Mouse (Mus musculus) heart, postnatal 36 days (tissue): ENCODE data around the gene Trdmt1. TPM values are rescaled to one million over a fixed set of nuclear protein-coding genes. Genes with fewer than 3 reads are reported as not detected.
"Not testable (repeated sequence)": the region's sequence is repeated elsewhere in the genome, so short reads cannot be mapped to it uniquely, and the experiment has no call there.

Source experiments
- DNase-seq, 2 experiments: peaks; one replicate each; pipeline ENCODE4 v3.0.0; 2021 to 2022
- intact Hi-C: fragments of 180-260 bp; cut with DNase I; formaldehyde crosslinking; loops from one replicate; pipeline ENCODE4 v1.15.1; 2025
- total RNA-seq, 2 experiments: library from RNA; stranded (reverse); gene quantifications; 2 replicates each; pipeline ENCODE4 v1.2.3; 2021

The Trdmt1 gene
- total RNA-seq, result 1 to 10 TPM; 6.5 to 8.0 TPM

GRCm38 (mm10) chr2:13544193-13544824 is at the start of gene Trdmt1:
Gene Trdmt1 (minus strand): TSS chr2:13544668.
- intact Hi-C loops, result loop anchor here (1.0 kb wide), 1 partner anchor 31 kb away; no protein-coding TSS in a partner anchor
- peak; percentile 80 to 91 for DNase-seq

GRCm38 (mm10) chr2:13593328-13593727 is 48.9 kb upstream of the Trdmt1 start:
- DNase-seq, result no peak
- intact Hi-C loops, result no loop called here

- DNase-seq, result not testable (repeated sequence)
Measured at GRCm38 (mm10) chr2:13583746-13584145, 39.3 kb upstream of the Trdmt1 start.

GRCm38 (mm10) chr2:13582184-13582583 is 37.7 kb upstream of the Trdmt1 start:
- intact Hi-C loops, result no loop called here
- no peak for DNase-seq

More at GRCm38 (mm10) chr2:13583746-13584145, 39.3 kb upstream of the Trdmt1 start:
- intact Hi-C loops, result not testable (repeated sequence)

- peak; percentile 11 to 20 for DNase-seq
- intact Hi-C loops, result loop anchor here (5.0 kb wide), 2 partner anchors 193 to 288 kb away; no protein-coding TSS in a partner anchor
Measured at GRCm38 (mm10) chr2:13579991-13580390, 35.5 kb upstream of the Trdmt1 start.

- intact Hi-C loops, result loop anchor here (5.0 kb wide), 2 partner anchors 192 to 287 kb away; no protein-coding TSS in a partner anchor
- DNase-seq, result no peak
Measured at GRCm38 (mm10) chr2:13579315-13579714, 34.8 kb upstream of the Trdmt1 start.

GRCm38 (mm10) chr2:13578473-13579152 is 34.1 kb upstream of the Trdmt1 start:
- peak; percentile 29 to 46 for DNase-seq
- intact Hi-C loops, result loop anchor here (5.0 kb wide), 2 partner anchors 191 to 286 kb away; no protein-coding TSS in a partner anchor

- intact Hi-C loops, result loop anchor here (5.0 kb wide), 2 partner anchors 190 to 285 kb away; no protein-coding TSS in a partner anchor
- no peak for DNase-seq
Measured at GRCm38 (mm10) chr2:13577399-13577798, 32.9 kb upstream of the Trdmt1 start.

- intact Hi-C loops, result loop anchor here (1.0 to 5.0 kb wide), 4 partner anchors 32 to 284 kb away; partner anchors contain the start of gene Trdmt1
- DNase-seq, result peak; percentile 17 to 27
Measured at GRCm38 (mm10) chr2:13575926-13576325, 31.5 kb upstream of the Trdmt1 start.

- peak; percentile 81 to 85 for DNase-seq
- intact Hi-C loops, result loop anchor here (1.0 to 5.0 kb wide), 4 partner anchors 31 to 283 kb away; partner anchors contain the start of gene Trdmt1
Measured at GRCm38 (mm10) chr2:13575287-13575801, 30.9 kb upstream of the Trdmt1 start.

- intact Hi-C loops, result loop anchor here (1.0 to 5.0 kb wide), 4 partner anchors 30 to 282 kb away; partner anchors contain the start of gene Trdmt1
Measured at GRCm38 (mm10) chr2:13574801-13575150, 30.3 kb upstream of the Trdmt1 start.

GRCm38 (mm10) chr2:13574066-13574800 is 29.8 kb upstream of the Trdmt1 start:
- peak; percentile 88 to 93 for DNase-seq
- intact Hi-C loops, result loop anchor here (2.0 kb wide), 1 partner anchor 157 kb away; no protein-coding TSS in a partner anchor

More at GRCm38 (mm10) chr2:13574801-13575150, 30.3 kb upstream of the Trdmt1 start:
- peak; percentile 50 to 67 for DNase-seq

- DNase-seq, result peak; percentile 88 to 92
- intact Hi-C loops, result loop anchor here (2.0 kb wide), 2 partner anchors 157 to 201 kb away; no protein-coding TSS in a partner anchor
Measured at GRCm38 (mm10) chr2:13573408-13574065, 29.1 kb upstream of the Trdmt1 start, which contains the start of gene Vim. Gene Vim (plus strand): TSS chr2:13573927.

- intact Hi-C loops, result loop anchor here (2.0 kb wide), 1 partner anchor 200 kb away; no protein-coding TSS in a partner anchor
- peak in 1 of 2 experiments; percentile 11 for DNase-seq
Measured at GRCm38 (mm10) chr2:13572647-13573407, 28.4 kb upstream of the Trdmt1 start.

- peak; percentile 27 to 38 for DNase-seq
- intact Hi-C loops, result loop anchor here (2.0 kb wide), 1 partner anchor 199 kb away; no protein-coding TSS in a partner anchor
Measured at GRCm38 (mm10) chr2:13572101-13572553, 27.7 kb upstream of the Trdmt1 start.

GRCm38 (mm10) chr2:13570122-13570521 is 25.7 kb upstream of the Trdmt1 start:
- DNase-seq, result no peak
- intact Hi-C loops, result no loop called here

- intact Hi-C loops, result no loop called here
Measured at GRCm38 (mm10) chr2:13560396-13560795, 15.9 kb upstream of the Trdmt1 start.

GRCm38 (mm10) chr2:13559729-13560128 is 15.3 kb upstream of the Trdmt1 start:
- no peak for DNase-seq
- intact Hi-C loops, result no loop called here

More at GRCm38 (mm10) chr2:13560396-13560795, 15.9 kb upstream of the Trdmt1 start:
- DNase-seq, result no peak
